Mouse (Mus musculus) midbrain, embryonic 15.5 days (tissue): ENCODE measurements around the gene Asap2. TPM values are rescaled to one million over a fixed set of nuclear protein-coding genes. Genes with fewer than 3 reads are reported as not detected.
A peak's percentile ranks its signal among the peaks of the same experiment; 100 is the strongest.

Experiments
- ATAC-seq: fragments of 200-750 bp; cut with Nextera tagmentation; replicated peaks from 2 replicates; pipeline ENCODE4 v1.8.0; 2017; ENCODE audit warnings: moderate TSS enrichment
- H3K27ac ChIP-seq: fragments of 300-500 bp; sonication (generic); 2 replicates; pipeline ENCODE4 v1.5.1; 2015; ENCODE audit warnings: mild to moderate bottlenecking, inconsistent platforms
- H3K27me3 ChIP-seq: fragments of 300-500 bp; sonication (generic); replicated peaks from 2 replicates; pipeline ENCODE4 v1.6.1; 2015; ENCODE audit warnings: inconsistent platforms
- H3K36me3 ChIP-seq: fragments of 300-500 bp; sonication (generic); replicated peaks from 2 replicates; pipeline ENCODE4 v1.6.1; 2015; ENCODE audit warnings: inconsistent platforms
- H3K4me1 ChIP-seq: fragments of 300-500 bp; sonication (generic); 2 replicates; pipeline ENCODE4 v1.6.1; 2015; ENCODE audit warnings: inconsistent platforms
- H3K4me2 ChIP-seq: fragments of 300-500 bp; sonication (generic); 2 replicates; pipeline ENCODE4 v1.6.1; 2015; ENCODE audit warnings: inconsistent platforms, mild to moderate bottlenecking, moderate library complexity
- H3K4me3 ChIP-seq: fragments of 300-500 bp; sonication (generic); 2 replicates; pipeline ENCODE4 v1.5.1; 2015; ENCODE audit warnings: mild to moderate bottlenecking, inconsistent platforms
- H3K9ac ChIP-seq: fragments of 300-500 bp; sonication (generic); 2 replicates; pipeline ENCODE4 v1.6.1; 2015; ENCODE audit warnings: mild to moderate bottlenecking, inconsistent platforms
- H3K9me3 ChIP-seq: fragments of 300-500 bp; sonication (generic); 2 replicates; pipeline ENCODE4 v1.6.1; 2016; ENCODE audit warnings: inconsistent platforms
- WGBS: fragments of 180-500 bp; shearing (Covaris S2); methylation state at CpG from one replicate; pipeline ENCODE4 v1.1.7; 2015; ENCODE audit warnings: mixed read lengths; 5-methylcytosine and 5-hydroxymethylcytosine counted together
- polyA plus RNA-seq: library from polyadenylated mRNA; unstranded; fragments of >200 nt; fragmentation: Nextera tagmentation; extraction: Ambion mirVana; gene quantifications from 2 replicates; pipeline ENCODE4 v1.2.1, GENCODE M21; 2015

Asap2 gene
- polyA plus RNA-seq, 1 experiment from 2014 or later: 13.9 TPM

DNA sequence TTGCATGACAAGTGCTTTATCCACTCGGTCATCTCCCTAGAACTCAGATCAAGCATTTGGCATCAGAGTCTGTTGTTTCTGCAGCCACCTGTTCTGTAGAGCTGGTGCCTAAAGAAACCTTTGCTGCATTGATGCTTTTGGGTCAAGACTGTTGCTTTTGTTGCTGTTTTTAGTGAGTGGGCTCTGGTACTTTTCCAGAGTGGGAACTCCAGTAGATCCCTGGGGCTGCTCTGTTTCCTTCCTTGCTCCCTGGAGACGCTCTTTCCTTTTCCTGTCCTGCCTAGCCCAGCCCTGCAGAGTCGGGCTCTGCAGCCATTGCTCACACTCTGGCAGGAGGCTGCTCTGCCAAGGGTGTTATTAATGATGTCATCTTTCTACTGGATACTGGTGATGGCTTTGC, 129.2 kb downstream of the Asap2 start:
- no peak overlapping the region for H3K4me2 ChIP-seq
- no peaks in the 10 kb centered on the region for H3K36me3 ChIP-seq
- no peak overlapping the region for H3K27ac ChIP-seq
- H3K4me3 ChIP-seq: no peak overlapping the region
- H3K27me3 ChIP-seq: no peaks in the 10 kb centered on the region
- H3K4me1 ChIP-seq: peaks cover 11% of the 10 kb centered on the region; the same call in 1 of the 2 replicates
- H3K9ac ChIP-seq: no peak overlapping the region
- no peaks in the 10 kb centered on the region for H3K9me3 ChIP-seq
- 76% methylated on average over 3 of the region's 3 CpGs for WGBS
- 0 out of 2 replicates have a peak, but pooled peaks have one; percentile 39 for ATAC-seq

DNA sequence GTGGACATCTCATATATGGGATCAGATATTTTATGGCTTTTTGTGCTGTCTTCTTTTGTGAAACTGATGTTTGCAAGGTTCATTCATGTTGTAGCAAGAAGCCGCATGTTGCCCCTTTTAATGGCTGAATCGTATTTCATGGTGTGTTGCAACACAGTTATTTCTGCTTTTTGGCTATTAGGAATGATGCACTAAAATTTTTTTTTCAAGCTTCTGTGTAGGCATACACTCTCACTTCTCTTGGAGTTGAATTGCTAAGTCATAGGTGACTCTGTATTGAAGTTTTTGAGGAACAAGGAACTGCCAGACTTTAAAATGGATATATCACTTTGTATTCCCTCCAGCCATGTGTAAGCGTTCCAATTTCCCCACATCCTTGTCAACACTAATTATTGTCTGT, 132.6 kb downstream of the Asap2 start:
- Histone ChIP-seq H3K27me3 (no peaks in the 10 kb centered on the region), H3K4me3 (no peak overlapping the region), H3K4me1 (peaks cover 22% of the 10 kb centered on the region), H3K9ac (no peak overlapping the region), H3K27ac (no peak overlapping the region), H3K36me3 (no peaks in the 10 kb centered on the region), H3K4me2 (no peak overlapping the region), H3K9me3 (no peaks in the 10 kb centered on the region)
- ATAC-seq: no peak
- 77% methylated on average over 3 of the region's 3 CpGs for WGBS

DNA sequence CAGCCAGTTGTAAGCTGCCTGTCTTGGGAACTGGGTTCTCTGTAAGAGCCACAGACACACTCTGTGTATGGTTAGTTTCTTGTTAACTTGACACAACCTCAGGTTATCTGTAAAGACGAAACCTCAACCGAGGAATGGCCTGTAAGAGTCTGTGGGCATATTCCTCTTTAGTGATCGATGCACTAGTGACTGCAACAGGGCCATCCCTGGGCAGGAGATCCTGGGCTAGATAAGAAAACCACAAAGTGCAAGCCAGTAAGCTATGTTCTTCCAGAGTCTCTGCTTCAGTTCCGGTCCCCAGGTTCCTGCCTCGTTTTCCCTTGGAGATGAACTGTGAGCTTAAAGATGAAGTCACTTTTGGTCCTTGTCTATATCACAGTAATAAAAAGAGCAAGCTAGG, 133.4 kb downstream of the Asap2 start:
- Histone ChIP-seq H3K4me2 (no peak overlapping the region), H3K27ac (no peak overlapping the region), H3K4me1 (peaks cover 27% of the 10 kb centered on the region), H3K9me3 (no peaks in the 10 kb centered on the region), H3K27me3 (no peaks in the 10 kb centered on the region), H3K9ac (no peak overlapping the region), H3K36me3 (no peaks in the 10 kb centered on the region), H3K4me3 (no peak overlapping the region)
- ATAC-seq: no peak
- 94% methylated on average over 5 of the region's 5 CpGs for WGBS

DNA sequence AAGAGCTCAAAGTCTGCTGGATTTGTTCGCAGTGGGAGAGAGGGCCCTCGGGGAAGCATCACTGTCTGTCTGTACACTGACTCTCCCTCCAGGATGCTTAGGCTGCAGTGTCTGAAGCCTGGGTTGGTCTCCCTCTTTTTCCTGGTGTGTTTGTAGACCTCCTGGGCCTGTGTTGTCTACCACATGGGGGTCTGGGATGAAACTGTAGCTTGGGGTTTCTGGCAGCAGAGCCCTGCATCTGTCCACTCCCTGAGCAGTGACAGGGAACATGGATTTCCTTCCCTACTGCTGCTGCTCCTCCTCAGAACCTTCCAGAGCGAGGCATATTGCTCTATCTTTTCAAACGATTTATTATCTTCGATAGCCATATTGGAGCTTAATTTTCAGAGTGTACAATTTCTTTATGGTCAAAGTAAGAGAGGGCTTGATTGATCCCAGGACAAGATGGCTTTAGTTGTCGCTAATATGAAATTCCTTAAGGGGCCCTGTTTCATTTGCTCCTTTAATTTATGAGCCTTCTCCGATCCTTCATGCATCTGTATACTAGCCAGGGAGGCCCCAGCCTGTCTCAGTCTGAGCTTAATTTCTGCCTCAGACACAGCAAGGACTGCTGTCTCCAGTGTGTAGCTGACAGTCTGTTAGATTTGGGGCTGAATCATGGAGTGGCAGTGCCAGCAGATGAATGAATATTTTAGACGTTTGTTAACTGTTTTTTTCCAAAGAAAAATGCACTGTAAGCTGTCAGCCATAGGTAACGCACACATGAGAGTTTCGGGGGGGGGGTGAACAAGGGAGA, 135.6 kb downstream of the Asap2 start:
- WGBS: 61% methylated on average over 10 of the region's 10 CpGs
- Histone ChIP-seq H3K27ac (peak overlapping the region; percentile 22; the same call in 1 of the 2 replicates), H3K27me3 (no peaks in the 10 kb centered on the region), H3K36me3 (no peaks in the 10 kb centered on the region), H3K4me2 (no peak overlapping the region), H3K4me1 (peaks cover 40% of the 10 kb centered on the region), H3K4me3 (no peak overlapping the region), H3K9me3 (no peaks in the 10 kb centered on the region), H3K9ac (no peak overlapping the region)
- no peak; the same call in 1 of the 2 replicates for ATAC-seq

DNA sequence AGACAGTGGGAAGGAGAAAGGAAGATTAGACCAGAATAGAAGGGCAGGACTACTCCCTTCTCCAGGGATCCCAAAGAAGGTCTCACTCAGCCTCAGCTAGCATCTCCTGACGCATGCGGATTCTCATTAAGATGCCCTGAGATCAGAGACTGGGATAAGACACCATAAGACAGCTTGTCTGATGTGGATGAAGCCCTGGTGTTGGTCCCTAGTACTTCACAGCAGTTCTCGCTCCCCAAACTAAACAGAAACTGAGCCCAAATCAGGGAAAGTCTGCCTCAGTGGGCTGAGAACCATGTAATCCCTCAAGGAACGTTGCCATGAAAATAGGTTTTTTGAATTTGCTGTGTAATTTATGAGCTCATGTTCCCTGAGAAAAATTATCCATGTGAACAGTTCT, 136.3 kb downstream of the Asap2 start:
- H3K9ac ChIP-seq: no peak overlapping the region
- H3K4me2 ChIP-seq: no peak overlapping the region
- no peaks in the 10 kb centered on the region for H3K9me3 ChIP-seq
- peaks cover 47% of the 10 kb centered on the region for H3K4me1 ChIP-seq
- 72% methylated on average over 4 of the region's 4 CpGs for WGBS
- H3K27ac ChIP-seq: 0 out of 2 replicates have a peak overlapping the region, but pooled peaks have one; percentile 22
- H3K4me3 ChIP-seq: no peak overlapping the region
- no peaks in the 10 kb centered on the region for H3K36me3 ChIP-seq
- H3K27me3 ChIP-seq: no peaks in the 10 kb centered on the region
- ATAC-seq: no peak

DNA sequence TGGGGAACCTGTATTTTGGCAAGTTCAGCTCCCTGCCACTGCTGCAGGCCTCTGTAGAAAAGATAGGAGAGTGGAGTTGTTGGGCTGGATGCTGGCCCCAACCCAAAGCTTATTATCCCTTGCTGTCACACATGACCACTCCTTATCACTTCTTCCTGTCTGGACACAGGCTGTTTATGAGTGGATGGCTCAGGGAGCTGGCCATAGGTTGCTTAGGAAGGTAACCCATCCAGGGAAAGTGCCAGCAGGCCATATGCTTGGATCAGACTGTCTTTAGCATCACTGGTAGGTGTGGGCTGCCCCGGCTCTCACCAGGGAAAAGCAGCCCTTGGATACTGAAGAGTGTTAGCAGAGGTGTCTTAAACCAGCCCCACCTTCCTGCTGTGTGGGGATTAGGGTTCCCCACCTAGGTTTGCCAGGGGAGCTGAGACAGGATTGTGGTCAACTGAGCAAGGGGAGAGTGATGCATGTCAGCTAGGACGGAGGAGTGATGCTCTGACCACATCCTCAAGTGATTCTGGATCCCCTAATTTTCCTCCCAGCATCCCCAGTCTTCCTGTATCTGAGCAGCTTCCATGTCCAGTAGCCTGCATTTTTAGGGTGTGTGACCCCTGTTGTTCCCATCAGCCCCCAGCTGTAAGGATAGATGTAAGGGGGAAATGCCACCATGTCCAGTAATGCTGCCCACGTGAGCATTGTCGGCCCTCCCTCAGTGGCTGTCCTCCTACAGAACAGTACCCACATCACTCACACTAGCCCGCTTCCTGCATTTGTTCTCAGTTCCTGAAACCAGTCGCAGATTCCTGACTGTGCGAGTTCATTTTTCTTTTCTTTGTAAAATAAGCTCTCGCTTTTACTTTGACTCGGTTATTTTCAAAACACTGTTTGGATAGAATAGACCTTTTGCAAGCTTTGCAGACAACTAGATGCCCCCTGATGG, 138.9 kb downstream of the Asap2 start:
- H3K9me3 ChIP-seq: no peaks in the 10 kb centered on the region
- no peak overlapping the region for H3K9ac ChIP-seq
- H3K36me3 ChIP-seq: no peaks in the 10 kb centered on the region
- 81% methylated on average over 9 of the region's 9 CpGs for WGBS
- no peaks in the 10 kb centered on the region for H3K27me3 ChIP-seq
- H3K4me3 ChIP-seq: no peak overlapping the region
- H3K4me2 ChIP-seq: no peak overlapping the region
- peaks cover 68% of the 10 kb centered on the region for H3K4me1 ChIP-seq
- H3K27ac ChIP-seq: no peak overlapping the region; the same call in 1 of the 2 replicates
- ATAC-seq: no peak

DNA sequence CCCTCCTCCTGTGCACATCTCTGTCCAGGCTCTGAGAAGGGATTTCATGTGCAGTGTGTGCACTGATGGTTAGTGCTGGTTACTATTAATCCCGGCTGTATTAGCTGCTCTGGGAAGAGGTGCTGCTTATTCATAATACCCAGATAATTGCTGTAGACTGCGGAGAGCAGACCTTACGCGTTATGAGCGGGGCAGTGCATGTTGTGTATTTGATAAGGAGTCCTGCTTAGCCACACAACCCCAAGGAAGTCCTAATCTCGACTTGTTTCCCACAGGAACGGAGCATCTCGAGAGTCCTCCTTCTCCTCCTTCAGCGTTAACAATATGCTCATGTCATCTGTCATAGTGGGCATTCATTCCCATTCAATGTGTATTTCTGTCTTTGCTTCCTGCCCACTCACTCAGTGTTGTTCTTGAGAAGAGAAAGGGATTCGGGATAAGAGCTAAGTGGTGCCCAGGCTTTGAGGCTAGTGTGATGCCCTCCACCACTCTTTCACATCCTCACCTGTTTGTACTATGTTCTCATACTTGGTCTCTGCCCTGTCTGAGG, 140.1 kb downstream of the Asap2 start:
- no peak overlapping the region for H3K27ac ChIP-seq
- no peak for ATAC-seq
- H3K4me3 ChIP-seq: no peak overlapping the region
- WGBS: 68% methylated on average over 10 of the region's 10 CpGs
- no peaks in the 10 kb centered on the region for H3K27me3 ChIP-seq
- H3K9ac ChIP-seq: no peak overlapping the region
- H3K9me3 ChIP-seq: no peaks in the 10 kb centered on the region
- H3K36me3 ChIP-seq: no peaks in the 10 kb centered on the region
- H3K4me1 ChIP-seq: peaks cover 69% of the 10 kb centered on the region
- H3K4me2 ChIP-seq: no peak overlapping the region

DNA sequence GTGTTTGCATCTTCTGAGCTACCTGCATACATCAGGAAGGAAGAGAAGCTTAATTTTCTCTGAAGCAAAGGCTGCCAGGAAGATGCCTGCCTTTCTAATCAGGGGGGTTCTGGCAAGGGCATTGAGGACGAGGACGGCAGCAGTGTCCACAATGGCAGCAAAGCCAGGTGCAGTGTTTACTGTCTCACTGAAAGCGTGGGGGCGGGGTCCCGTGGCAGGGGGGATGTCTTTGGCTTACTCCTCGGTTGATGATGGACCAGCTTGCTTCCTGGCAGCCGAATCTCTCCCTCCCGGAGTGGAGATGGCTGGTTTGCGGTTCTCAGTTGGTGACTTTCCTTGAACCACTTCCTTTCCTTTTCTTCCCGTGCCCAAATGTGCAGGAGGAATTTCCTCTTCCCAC, 142.3 kb downstream of the Asap2 start:
- peaks cover 54% of the 10 kb centered on the region for H3K4me1 ChIP-seq
- H3K36me3 ChIP-seq: no peaks in the 10 kb centered on the region
- H3K27ac ChIP-seq: peak overlapping the region; percentile 35; the same call in 1 of the 2 replicates
- H3K4me3 ChIP-seq: no peak overlapping the region
- H3K9ac ChIP-seq: no peak overlapping the region
- H3K4me2 ChIP-seq: no peak overlapping the region
- 46% methylated on average over 10 of the region's 10 CpGs for WGBS
- no peak for ATAC-seq
- no peaks in the 10 kb centered on the region for H3K27me3 ChIP-seq
- H3K9me3 ChIP-seq: no peaks in the 10 kb centered on the region

DNA sequence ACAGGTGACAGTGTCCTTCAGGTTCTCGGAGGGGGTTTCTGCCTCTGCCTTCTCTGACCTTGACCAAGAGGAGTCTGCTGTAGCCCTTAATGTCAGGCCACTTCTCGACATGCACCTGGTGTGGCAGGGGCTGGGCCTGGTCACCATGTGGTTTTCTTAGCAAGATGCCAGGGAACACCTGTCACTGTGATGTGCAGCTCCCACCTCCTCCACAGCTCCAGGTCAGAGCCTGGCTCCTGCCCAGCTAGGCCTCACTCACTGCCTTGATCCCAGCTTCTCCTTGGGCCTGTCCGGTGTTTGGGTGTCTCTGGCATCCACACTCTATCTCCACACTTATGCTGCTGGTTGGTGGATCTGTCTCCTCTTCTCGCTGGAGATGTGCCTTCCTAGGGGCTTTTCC, 142.8 kb downstream of the Asap2 start:
- Histone ChIP-seq H3K27ac (no peak overlapping the region), H3K4me1 (peaks cover 53% of the 10 kb centered on the region), H3K4me3 (no peak overlapping the region), H3K36me3 (no peaks in the 10 kb centered on the region), H3K9ac (no peak overlapping the region), H3K27me3 (no peaks in the 10 kb centered on the region), H3K9me3 (no peaks in the 10 kb centered on the region), H3K4me2 (no peak overlapping the region)
- 88% methylated on average over 4 of the region's 4 CpGs for WGBS
- no peak for ATAC-seq

DNA sequence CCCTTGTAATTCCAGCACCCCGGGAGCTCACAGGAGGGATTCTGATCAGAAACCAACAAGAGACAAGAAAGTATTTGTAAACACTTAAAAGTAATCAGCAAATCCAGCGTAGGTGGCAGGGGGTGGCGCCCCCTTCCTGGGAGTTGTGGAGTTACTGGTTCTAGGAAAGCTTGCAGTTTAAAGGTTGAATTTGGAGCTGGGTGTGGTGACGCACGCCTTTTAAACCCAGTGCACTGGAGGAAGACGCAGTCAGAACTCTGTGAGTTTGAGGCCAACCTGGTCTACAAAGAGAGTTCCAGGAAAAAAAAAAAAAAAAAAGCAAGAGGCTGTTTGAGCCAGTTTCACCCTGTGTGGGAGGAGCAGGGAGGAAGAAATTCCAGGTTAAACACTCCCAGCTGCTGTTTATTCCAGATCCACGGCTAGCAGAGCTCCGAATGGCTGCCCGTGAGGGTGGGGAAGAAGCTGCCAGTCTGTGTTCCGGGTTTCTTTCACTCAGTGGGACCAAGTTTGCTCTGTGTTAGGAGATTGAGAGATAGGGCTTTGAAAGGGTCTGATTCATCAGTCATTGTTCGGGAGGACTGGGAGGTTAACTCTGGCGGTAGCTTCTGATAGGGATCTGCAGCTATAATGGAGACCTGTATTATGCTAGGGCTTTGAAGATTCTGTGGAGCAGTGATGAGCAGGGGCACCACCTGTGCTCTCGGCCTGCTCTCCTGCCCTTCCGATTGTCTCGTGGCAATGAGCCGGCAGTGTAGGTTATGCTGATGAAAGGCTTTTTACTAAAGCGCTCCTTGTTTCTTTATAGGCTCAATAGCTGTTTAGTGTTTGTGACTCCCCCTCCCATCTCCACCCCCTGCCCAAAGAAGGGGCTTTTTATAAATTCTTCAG, 144.0 kb downstream of the Asap2 start:
- no peak overlapping the region for H3K4me3 ChIP-seq
- 46% methylated on average over 17 of the region's 17 CpGs for WGBS
- H3K27me3 ChIP-seq: no peaks in the 10 kb centered on the region
- H3K4me1 ChIP-seq: peaks cover 50% of the 10 kb centered on the region
- no peaks in the 10 kb centered on the region for H3K9me3 ChIP-seq
- H3K36me3 ChIP-seq: no peaks in the 10 kb centered on the region
- H3K9ac ChIP-seq: no peak overlapping the region
- H3K27ac ChIP-seq: no peak overlapping the region
- no peak; the same call in 1 of the 2 replicates for ATAC-seq
- H3K4me2 ChIP-seq: no peak overlapping the region; the same call in 1 of the 2 replicates

DNA sequence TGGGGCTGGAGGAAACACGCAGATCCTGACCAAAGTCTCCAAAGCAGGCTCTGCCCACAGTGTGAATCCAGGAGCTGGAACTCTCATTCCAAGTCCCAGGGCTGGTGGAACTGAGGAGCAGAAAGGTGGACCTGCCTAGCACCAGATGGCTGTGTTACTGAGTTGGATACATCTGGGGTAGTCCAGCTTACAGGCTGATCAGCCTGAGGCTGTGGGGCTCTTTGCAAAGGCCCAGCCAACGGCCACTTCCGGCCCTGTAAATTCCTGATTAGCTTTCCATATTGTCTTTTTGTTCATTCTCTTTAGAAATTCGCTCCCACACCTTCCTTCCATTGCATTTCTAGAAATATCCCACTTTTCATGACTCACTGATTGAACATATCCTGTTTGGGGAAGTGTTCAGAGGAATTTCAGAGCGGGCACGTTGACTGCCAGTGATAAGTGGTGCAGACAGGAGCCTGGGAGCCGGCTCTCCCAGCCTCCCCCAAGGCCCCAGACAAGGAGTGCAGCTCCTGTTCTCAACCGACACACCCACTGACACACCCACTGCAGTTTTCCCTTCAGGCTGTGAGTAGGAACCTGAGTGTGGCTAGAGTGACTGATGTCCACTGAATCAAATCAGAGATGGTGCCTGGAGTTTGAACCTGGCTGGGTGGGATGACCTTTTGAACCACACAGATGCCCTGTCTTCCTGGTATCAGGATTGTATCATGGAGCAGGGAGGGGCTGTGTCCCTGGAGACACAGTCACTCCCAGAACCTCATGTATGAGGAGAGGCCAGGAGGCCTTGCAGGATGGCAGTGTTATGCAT, 145.6 kb downstream of the Asap2 start:
- Histone ChIP-seq H3K4me1 (peaks cover 55% of the 10 kb centered on the region), H3K9me3 (no peaks in the 10 kb centered on the region), H3K27ac (peak overlapping the region; percentile 41), H3K27me3 (no peaks in the 10 kb centered on the region), H3K36me3 (no peaks in the 10 kb centered on the region), H3K4me2 (no peak overlapping the region), H3K9ac (no peak overlapping the region), H3K4me3 (no peak overlapping the region)
- WGBS: 76% methylated on average over 8 of the region's 8 CpGs
- ATAC-seq: 0 out of 2 replicates have a peak, but pooled peaks have one; percentile 22
